Mouse (Mus musculus) myocyte (in vitro differentiated cells): ENCODE results near the gene 1700022I11Rik. TPM values are rescaled to one million over a fixed set of nuclear protein-coding genes. Genes with fewer than 3 reads are reported as not detected.

ENCODE experiments used
- H3K27me3 ChIP-seq: one replicate; pipeline ENCODE4 v1.6.1; 2011; ENCODE audit not compliant: control insufficient read depth, insufficient read depth, insufficient read length
- H3K36me3 ChIP-seq: one replicate; pipeline ENCODE4 v1.6.1; 2011; ENCODE audit not compliant: control insufficient read depth, insufficient read depth
- H3K4me2 ChIP-seq: one replicate; pipeline ENCODE4 v1.6.1; 2011; ENCODE audit warnings: low read depth, control low read depth
- H3K4me3 ChIP-seq: one replicate; pipeline ENCODE4 v1.5.1; 2011; ENCODE audit warnings: mild to moderate bottlenecking, control low read depth, moderate library complexity
- H3K79me2 ChIP-seq: one replicate; pipeline ENCODE4 v1.6.1; 2011; ENCODE audit not compliant: control insufficient read depth, insufficient read depth
- H3ac ChIP-seq: one replicate; pipeline ENCODE4 v1.6.1; 2011; ENCODE audit not compliant: control insufficient read depth, insufficient read length
- CEBPB ChIP-seq: IDR thresholded peaks from 2 replicates; pipeline ENCODE4 v1.6.1; 2011; ENCODE audit warnings: mild to moderate bottlenecking, moderate library complexity; ENCODE audit not compliant: poor library complexity, insufficient read depth, severe bottlenecking
- E2F4 ChIP-seq: IDR thresholded peaks from one replicate; pipeline ENCODE4 v1.6.1; 2011; ENCODE audit warnings: mild to moderate bottlenecking, control low read depth, moderate library complexity; ENCODE audit not compliant: insufficient read depth
- MAX ChIP-seq: IDR thresholded peaks from one replicate; pipeline ENCODE4 v1.6.1; 2011; ENCODE audit warnings: low read depth, mild to moderate bottlenecking, control low read depth
- MYOD1 ChIP-seq, 3 experiments: IDR thresholded peaks; one replicate each; pipeline ENCODE4 v1.6.1; 2011; ENCODE audit warnings: control low read depth in 2 of 3, low read depth in 2 of 3, mild to moderate bottlenecking in 2 of 3, moderate library complexity in 1 of 3; ENCODE audit not compliant: insufficient read length in 2 of 3, control insufficient read depth in 1 of 3
- MYOG ChIP-seq, 3 experiments: IDR thresholded peaks; one replicate each; pipeline ENCODE4 v1.6.1; 2011; ENCODE audit warnings: control low read depth in 2 of 3, low read depth in 2 of 3, mild to moderate bottlenecking in 2 of 3; ENCODE audit not compliant: insufficient read length in 2 of 3, control insufficient read depth in 1 of 3, insufficient read depth in 1 of 3
- POLR2A ChIP-seq: IDR thresholded peaks from one replicate; pipeline ENCODE4 v1.6.1; 2011; ENCODE audit warnings: low read depth, mild to moderate bottlenecking, control low read depth, moderate library complexity; ENCODE audit not compliant: insufficient read length
- POLR2AphosphoS2 ChIP-seq: IDR thresholded peaks from one replicate; pipeline ENCODE4 v1.6.1; 2011; ENCODE audit warnings: low read depth, control low read depth; ENCODE audit not compliant: insufficient read length
- REST ChIP-seq: IDR thresholded peaks from one replicate; pipeline ENCODE4 v1.6.1; 2011; ENCODE audit warnings: mild to moderate bottlenecking, control low read depth, moderate library complexity; ENCODE audit not compliant: insufficient read depth, insufficient read length
- SRF ChIP-seq: IDR thresholded peaks from one replicate; pipeline ENCODE4 v1.6.1; 2011; ENCODE audit warnings: low read depth; ENCODE audit not compliant: control insufficient read depth, insufficient read length
- TCF12 ChIP-seq: IDR thresholded peaks from one replicate; pipeline ENCODE4 v1.6.1; 2011; ENCODE audit warnings: mild to moderate bottlenecking, control low read depth; ENCODE audit not compliant: poor library complexity, insufficient read depth, severe bottlenecking
- TCF3 ChIP-seq: IDR thresholded peaks from one replicate; pipeline ENCODE4 v1.6.1; 2011; ENCODE audit warnings: low read depth, control low read depth; ENCODE audit not compliant: insufficient read length
- USF1 ChIP-seq: IDR thresholded peaks from one replicate; pipeline ENCODE4 v1.6.1; 2011; ENCODE audit warnings: low read depth, mild to moderate bottlenecking, control low read depth, moderate library complexity
- polyA plus RNA-seq: library from polyadenylated mRNA; unstranded; fragments of >200 nt; fragmentation: generic; extraction: Trizol; gene quantifications from one replicate; pipeline ENCODE4 v1.2.1, GENCODE M21; 2012; ENCODE audit warnings: missing spikeins

1700022I11Rik gene
- polyA plus RNA-seq, 1 experiment: 0.76 TPM

DNA sequence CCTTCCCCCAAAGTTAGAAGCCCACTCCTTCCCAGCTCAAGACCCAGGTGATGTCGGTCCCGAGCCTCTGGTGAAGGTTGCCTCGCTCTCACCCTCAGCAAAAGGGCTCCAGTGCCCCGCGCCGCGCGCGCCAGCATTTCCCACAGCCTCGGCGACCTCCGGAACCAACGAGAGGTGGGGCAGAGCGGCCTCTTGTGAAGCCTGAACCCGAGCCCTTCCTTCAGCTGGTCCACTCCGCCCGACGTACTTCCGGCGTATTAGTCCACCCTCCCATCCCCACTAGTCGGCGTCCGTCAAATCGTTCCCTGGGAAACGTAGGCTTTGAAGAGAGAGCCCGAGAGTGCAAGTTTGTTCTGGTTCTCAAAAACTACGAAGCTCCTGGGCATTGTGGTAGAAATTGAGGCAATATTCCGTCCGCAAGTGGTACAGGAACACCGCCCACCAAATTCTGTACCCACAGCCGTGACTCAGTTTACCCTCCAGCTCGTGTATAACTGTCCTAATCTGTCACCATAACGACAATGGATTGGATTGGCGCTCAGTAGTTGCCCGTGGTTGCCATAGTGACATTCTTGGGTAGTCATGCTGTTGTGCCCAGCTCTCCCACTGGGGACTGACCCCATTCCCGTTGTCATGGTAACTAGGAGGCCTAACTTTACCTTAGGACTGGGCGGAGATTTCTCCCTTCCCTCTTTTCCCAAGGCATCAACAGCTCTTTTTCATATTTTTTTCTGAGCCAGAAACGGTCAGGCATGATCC is 62.0 kb downstream of the 1700022I11Rik start, which contains the start of gene Stoml2:
TSS of gene Stoml2 (minus strand) at position 474 of the 759 bp plus-strand sequence.
- H3ac ChIP-seq: peak within 1 kb of the TSS; percentile 70
- peaks cover 16% of the 10 kb centered on the region for H3K36me3 ChIP-seq
- peaks cover 9% of the 10 kb centered on the region for H3K79me2 ChIP-seq
- H3K4me2 ChIP-seq: peak within 1 kb of the TSS; percentile 90
- H3K27me3 ChIP-seq: no peaks in the 10 kb centered on the region
- TF ChIP-seq MYOG (IDR thresholded peaks at IDR 0.05; ENCODE audit: control insufficient read depth in 1 of 3, insufficient read depth in 1 of 3, insufficient read length in 2 of 3, low read depth in 2 of 3): peak in 2 of 3 experiments; percentile 32 to 49
- TF ChIP-seq MAX: no peak
- peak in 1 of 3 experiments; percentile 47 for TF ChIP-seq MYOD1 (IDR thresholded peaks at IDR 0.05; ENCODE audit: control insufficient read depth in 1 of 3, insufficient read length in 2 of 3, low read depth in 2 of 3)
- TF ChIP-seq POLR2AphosphoS2: peak; percentile 78
- TF ChIP-seq REST: no peak
- peak; percentile 73 for TF ChIP-seq POLR2A
- peak; percentile 4 for TF ChIP-seq E2F4
- no peak for TF ChIP-seq CEBPB
- no peak for TF ChIP-seq TCF3
- peak within 1 kb of the TSS; percentile 67 for H3K4me3 ChIP-seq

DNA sequence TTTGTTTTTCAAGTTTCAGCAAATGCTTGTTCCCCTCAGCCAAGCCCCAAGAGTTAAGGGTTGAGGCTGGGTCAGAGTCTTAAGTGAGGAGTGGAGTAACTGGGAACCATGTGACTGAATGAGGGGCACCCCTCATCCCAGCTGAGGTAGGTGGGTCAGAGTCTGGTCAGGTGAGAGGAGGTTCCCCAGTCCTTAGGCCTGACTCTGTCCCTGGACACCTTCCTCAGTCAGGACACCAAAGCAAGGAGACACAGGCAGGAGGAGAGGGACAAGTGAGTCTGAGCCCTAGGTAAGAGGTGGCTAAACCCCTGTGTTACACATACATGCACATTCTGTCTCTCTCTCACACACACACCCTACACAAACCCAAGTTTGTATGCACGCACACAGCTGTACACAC is 63.1 kb downstream of the 1700022I11Rik start:
- H3K36me3 ChIP-seq: peaks cover 16% of the 10 kb centered on the region
- TF ChIP-seq E2F4 (no peak), REST (no peak), SRF (no peak), TCF3 (no peak), USF1 (no peak), MYOD1 (IDR thresholded peaks at IDR 0.05; ENCODE audit: control insufficient read depth in 1 of 3, insufficient read length in 2 of 3, low read depth in 2 of 3) (no peak), POLR2AphosphoS2 (no peak), CEBPB (no peak), MYOG (IDR thresholded peaks at IDR 0.05; ENCODE audit: control insufficient read depth in 1 of 3, insufficient read depth in 1 of 3, insufficient read length in 2 of 3, low read depth in 2 of 3) (no peak), MAX (no peak), TCF12 (no peak), POLR2A (no peak)

More for the DNA sequence above, 63.1 kb downstream of the 1700022I11Rik start:
- Histone ChIP-seq H3K4me3 (no peak overlapping the region), H3K79me2 (peaks cover 16% of the 10 kb centered on the region), H3ac (no peak overlapping the region), H3K4me2 (no peak overlapping the region), H3K27me3 (no peaks in the 10 kb centered on the region)

Other genes starting within 250 kb of the 1700022I11Rik start
- gene 4930578G10Rik, start 234.1 kb upstream of the 1700022I11Rik start, polyA plus RNA-seq: not detected
- gene Ccl19, start 213.0 kb upstream of the 1700022I11Rik start, polyA plus RNA-seq: not detected
- gene Ccl21a, start 195.6 kb upstream of the 1700022I11Rik start, polyA plus RNA-seq: not detected
- not detected for gene Fam205a1, start 115.7 kb upstream of the 1700022I11Rik start, polyA plus RNA-seq
- not detected for gene Gm12394, start 112.8 kb upstream of the 1700022I11Rik start, polyA plus RNA-seq
- not detected for gene Fam205c, start 95.4 kb upstream of the 1700022I11Rik start, polyA plus RNA-seq
- not detected for gene Phf24, start 52.9 kb upstream of the 1700022I11Rik start, polyA plus RNA-seq
- gene Dnajb5, start 19.8 kb upstream of the 1700022I11Rik start, polyA plus RNA-seq: 32.8 TPM
- 334 TPM for gene Vcp, start 30.9 kb downstream of the 1700022I11Rik start, polyA plus RNA-seq
- 2.6 TPM for gene Fancg, start 40.9 kb downstream of the 1700022I11Rik start, polyA plus RNA-seq
- 8.0 TPM for gene Pigo, start 56.2 kb downstream of the 1700022I11Rik start, polyA plus RNA-seq
- gene Stoml2, start 62.1 kb downstream of the 1700022I11Rik start, polyA plus RNA-seq: 113 TPM
- gene Fam214b, start 76.6 kb downstream of the 1700022I11Rik start, polyA plus RNA-seq: 35.3 TPM
- 0.42 TPM for gene Unc13b, start 89.3 kb downstream of the 1700022I11Rik start, polyA plus RNA-seq